Mouse (Mus musculus) retina, postnatal 1 day (tissue): Measurements from ENCODE around the gene Mcur1.

Experiments used
- DNase-seq: peaks from one replicate; pipeline ENCODE4 v3.0.0-alpha.2; 2012

Mcur1 gene

DNA sequence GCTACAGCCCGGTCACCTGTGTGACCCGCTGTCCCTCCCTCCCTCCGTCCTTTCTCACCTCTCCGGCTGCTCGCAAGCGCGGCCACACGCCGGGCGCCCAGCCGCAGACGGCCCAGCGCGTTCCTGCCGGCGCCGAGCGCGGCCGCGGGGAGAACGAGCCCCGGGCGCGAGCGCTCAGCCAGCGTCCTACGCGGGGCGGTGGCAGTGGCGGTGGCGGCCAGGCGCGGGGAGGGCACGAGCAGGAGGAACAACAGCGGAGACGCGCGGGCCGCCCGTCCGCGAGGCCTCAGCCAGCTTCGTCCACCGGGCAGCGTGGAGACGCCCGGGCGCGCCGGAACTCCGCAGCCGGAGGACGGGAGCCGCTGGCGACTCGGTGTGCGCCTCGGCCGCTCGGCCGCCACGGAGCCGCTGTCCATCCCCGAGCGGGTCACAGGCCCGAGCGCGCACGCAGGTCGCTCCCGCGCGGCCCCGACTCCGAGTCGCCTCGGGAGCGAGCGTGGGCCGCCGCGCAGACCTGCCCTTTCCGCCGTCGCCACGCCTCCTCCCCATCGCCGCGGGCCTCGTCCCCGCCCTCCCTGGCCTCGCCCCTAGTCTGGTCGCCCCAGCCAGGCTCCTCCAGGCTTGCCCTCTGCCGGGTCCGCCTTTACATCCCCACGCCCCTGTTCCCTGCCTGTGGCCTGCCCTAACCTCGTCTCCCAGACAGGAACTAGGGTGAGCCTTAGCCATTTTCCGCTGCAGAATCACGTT lies at the start of gene Mcur1:
Gene Mcur1, minus strand, starts transcription at position 481 of the 747 bp plus-strand sequence.
- DNase-seq, result peak; percentile 95

DNA sequence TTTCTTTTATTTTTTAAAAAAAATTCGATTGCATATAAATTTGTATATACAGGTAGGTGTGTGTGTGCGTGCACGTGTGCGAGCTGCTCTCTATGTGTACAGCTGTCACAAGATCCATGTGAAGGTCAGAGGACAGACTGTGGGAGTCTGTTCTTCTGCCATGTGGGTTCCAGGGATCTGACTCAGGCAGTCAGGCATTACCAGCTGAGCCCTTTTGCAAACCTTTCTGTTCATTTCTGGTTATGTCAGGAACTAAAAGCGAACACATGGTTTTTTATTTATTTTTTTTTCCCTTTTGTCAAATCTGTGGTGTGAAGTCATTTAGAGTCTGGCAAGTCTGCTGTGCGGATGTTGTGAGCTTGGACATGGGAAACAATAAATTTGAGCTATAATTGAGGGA lies 48.9 kb upstream of the Mcur1 start:
- no peak for DNase-seq

DNA sequence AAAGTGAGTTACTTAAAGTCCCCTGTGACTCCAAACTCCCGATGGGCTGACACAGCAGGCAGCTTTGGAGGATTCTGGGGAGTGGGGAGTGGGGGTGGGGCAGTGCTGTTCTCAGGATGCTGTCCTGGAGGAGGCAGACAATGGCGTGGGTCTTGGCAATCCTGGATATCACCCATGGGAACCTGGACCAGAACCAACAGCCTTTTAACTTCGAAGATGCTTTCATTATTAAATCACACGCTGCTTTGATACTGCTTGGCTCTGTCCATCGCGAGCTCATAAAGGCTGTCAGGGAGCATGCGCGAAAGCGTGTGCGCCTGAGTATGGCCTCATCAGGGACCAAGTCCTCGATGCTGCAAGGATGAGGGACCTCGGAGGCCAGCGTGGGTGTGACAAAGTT lies 43.1 kb upstream of the Mcur1 start:
- no peak for DNase-seq

DNA sequence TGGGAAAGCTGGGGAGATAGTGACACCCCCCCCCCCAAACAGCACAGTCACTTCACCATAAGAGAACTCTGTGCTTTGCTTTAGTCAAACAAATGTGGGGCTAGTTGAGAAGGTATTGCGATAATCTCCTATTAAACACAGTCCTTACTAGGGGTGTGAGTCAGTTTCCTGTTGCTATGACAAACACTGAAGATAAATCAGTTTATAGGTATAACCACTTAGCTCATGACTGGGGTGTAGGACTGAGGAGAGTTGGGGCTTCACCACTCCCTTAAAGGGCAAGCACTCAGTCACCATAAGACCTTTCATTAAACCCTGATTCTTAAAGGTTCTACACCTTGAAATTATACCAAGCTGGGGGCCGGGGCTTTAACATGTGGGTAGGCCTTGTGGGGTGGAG lies 42.4 kb upstream of the Mcur1 start:
- no peak for DNase-seq

DNA sequence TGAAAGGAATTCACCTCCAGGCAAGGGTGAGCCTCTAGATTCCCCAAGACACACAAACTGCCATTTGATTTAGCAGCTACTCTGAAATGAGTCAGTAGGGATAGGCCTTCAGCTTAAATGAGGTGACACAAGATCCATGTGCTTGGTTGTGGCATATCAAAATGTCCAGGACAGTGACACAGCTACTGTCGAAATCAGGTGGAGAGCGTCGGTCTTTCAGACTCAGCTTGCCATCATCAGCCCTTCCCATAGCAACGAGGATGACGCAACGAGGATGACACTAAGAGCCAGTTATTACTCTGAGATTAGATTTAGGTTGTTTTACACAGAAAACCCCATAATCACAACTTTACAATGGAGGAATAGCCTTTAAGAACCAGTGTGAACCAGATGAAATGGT lies 41.0 kb upstream of the Mcur1 start:
- no peak for DNase-seq

DNA sequence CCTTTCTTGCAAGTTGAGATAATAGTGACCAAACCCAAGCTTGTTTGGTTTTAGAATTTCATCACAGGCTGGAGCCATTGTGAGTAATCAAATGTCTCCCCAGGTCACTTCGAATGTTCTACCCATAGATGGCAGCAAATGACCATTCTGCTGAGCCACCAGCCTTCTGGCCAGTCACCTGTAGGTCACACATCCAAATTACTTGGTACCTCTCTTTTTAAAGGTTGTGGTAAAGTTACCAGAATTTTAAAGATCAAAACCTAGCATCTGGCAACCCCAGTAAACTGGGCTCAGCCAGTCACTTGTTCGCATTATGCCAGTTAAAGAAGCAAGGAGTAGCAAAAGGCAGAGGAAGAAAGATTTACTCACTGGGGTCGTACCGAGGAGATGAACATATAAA lies 35.9 kb upstream of the Mcur1 start:
- peak; percentile 76 for DNase-seq

DNA sequence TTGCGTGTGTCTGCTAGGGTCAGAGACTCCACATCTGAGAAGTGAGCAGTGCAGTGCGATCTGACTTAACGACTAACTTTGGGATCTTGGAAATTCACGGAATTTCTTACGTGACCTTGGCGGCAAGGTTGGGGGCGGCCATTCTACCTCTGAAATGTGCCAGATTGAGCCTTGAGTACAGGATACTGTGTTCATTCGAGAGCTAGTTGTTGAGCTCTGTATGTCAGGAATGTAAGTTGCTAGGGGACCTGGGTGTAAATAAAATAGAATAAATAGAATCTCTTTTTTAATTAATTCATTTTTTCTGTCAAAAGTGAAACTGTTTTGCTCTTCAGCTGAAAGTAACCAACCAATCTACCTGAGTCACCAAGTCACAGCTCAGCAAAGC lies 32.7 kb upstream of the Mcur1 start:
- DNase-seq, result no peak

DNA sequence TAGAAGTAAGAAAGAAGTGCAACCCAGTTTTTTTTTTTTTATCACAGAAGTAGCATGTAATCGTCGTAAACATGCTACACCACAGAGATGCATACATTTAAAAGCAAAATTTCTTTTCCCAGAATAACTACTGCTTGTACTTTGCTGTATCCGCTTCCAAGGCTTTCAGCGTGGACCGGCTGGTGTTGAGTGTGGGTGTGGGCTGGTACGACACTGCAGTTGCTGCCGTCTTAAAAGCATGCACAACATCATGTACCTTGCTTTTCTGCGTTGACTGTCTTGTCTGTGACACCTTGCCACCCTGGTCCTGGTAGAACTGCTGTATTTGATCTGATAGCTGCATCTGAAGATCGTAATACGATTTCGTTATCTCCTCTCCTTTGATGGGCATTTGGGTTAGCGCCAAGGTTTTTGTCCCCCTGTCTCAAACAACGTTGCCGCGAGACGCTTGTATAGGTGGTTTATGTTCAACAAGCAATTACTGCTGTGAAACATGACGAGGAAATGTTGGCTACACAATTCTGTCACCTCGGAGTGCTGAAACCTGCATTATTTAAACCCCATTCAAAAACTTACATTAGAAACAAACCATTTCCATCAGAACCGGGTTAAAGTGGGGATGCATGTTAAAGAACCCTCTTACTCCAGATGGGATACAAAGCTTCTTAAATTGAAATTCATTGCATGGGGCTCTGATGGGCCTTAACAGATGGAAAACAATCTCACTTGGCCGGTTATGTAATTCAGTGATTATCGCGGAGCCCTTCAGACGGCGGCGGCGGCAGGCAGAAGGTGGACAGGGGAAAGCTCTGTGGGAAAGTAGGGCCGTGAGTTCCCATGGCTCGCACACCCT lies 32.1 kb upstream of the Mcur1 start:
- DNase-seq, result peak; percentile 51

DNA sequence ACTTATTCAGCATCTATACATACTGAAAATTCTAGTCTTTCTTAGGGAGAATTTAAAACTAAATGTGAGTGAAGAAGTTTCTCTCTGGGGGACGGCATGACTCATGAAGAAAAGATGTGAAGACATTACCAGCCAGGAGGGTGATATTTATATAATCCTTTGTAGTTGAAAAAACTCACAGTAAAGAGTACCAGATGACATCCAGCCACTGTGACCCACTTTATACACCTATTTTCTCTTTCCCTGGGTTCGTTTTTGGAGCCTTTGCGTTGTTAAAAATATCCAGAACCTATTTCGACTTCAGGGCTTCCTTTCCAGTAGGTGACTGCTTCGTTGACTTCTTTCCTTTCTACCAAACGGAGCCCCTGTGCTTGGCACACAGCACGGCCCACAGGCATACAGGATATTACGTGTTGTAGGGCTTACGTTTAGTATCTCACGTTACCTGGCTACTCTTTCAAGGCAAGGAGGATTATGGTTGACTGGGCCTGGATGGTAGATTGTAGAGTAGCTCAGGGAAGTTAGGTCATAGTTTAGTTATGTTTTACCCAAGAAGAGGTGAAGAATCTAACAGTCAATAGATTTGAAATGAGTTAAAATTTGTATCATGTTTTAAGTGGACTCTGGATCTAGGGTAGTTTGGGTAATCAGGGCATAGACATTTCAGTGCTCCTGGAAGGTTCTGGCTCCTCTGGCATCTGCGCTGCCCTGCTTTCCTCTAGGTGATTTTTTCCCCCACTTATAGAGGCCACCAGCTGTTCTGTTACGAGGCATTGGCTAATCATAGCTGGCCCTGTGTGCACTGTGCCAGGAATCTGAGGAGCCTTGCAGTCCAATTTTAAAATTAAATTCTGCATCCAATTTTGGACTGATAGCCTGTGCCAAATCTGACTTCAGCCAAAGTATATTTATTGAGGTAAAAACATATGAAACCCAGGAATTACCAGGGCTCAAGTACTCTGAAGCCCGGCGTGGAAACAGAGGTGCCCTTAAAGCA lies 28.2 kb upstream of the Mcur1 start:
- DNase-seq, result no peak

DNA sequence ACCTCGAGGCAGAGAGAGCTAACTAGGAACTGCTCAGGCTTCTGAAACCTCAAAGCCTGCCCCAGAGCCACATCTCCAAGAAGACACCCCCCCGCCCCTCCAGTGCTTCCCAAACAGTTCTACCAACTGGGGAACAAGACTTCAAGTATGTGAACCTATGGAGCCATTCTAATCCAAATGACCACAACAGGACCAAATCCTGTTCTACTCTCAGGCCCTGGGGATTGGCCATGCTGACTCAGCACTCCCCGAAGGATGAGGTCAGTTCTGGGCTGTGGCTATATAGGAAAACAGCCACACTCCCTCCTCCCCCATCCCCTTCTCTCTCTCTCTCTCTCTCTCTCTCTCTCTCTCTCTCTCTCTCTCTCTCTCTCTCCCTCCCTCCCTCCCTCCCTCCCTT lies 27.0 kb upstream of the Mcur1 start:
- no peak for DNase-seq

DNA sequence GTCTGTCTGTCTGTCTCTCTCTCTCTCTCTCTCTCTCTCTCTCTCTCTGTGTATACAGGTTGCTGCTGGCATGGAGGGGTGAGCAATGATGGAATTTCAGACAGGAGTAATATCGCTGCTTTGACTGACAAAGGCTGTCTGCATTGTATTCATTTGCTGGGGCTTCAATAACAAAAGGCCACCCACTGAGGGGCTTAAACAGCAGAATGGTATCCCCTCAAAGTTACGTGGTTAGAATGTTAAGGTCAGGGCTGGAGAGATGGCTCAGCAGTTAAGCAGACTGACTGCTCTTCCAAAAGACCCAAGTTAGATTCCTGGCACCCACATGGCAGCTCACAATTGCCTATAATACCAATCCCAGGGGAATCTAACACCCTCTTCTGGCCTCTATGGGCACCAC lies 25.3 kb upstream of the Mcur1 start:
- no peak for DNase-seq

DNA sequence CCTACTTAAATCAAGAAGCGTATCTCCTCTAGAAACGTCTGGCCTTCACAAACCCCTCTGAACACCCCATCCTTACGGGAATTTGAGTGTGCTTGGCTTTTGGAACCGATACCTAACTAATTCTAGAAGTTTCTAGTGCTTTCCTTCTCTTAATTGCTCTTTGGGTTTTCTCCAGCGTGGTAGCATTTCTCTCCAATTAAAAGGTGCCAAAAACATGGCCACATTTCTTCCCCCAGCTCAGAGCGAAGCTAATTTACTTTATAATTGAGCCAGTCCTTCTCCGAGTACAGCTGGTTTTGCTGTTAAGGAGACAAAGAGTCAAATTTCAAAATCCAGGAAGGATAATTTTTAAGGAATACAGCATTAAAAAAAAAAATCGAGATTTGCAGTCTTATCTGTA lies 23.5 kb upstream of the Mcur1 start:
- peak; percentile 36 for DNase-seq

DNA sequence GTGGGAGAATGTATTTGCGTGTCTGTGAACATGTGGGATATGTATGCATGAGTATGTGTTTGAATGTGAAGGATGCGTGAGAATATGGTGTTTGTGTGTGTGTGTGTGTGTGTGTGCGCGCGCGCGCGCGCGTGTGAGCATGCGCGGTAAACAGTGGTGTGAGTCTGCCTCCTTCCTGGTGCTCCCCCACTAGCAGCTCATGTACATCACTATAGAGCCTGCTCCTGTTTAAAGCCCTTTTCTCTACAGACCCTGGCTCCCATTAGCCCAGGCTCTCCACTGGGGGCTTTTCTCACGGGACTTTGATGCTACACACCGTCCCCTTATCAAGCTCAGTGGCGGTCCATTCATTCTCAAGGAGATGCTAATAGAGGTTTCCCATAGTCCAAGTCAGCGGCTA lies 23.0 kb upstream of the Mcur1 start:
- DNase-seq, result peak; percentile 29

DNA sequence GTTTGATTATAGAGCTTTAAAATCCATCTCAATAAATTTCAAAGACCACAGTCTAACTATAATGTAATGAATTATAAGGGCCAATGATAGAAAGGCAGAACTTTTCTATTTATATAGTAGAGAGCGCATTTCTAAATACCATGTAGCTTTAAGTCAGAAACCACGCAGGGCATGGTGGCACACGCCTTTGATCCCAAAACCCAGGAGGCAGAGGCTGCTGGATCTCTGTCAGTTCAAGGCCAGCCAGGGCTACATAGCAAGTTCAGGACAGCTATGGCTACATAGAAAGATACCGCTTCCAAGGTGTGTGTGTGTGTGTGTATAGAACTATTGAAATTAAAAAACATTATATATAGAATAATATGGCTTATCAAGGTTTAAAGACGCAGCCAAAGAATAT lies 20.7 kb upstream of the Mcur1 start:
- DNase-seq, result no peak

DNA sequence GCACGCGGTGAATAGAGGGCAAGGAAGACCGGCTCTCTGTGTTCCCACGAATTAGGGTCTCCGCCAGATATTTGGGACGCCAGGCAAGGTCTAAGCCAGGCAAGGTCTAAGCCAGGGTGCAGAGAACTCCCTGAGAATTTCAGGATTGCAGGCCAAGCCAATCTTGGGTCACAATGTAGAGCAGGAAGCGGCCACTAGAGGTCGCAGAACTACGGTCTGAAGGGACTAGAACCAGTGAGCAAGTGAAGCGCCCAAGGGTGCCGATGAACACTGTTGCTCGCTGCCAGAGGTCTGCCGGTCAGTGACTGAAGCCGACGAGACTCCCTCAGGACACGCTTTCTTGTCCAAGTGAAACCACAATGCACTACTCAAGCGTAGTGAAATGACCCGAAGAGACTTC lies 19.7 kb upstream of the Mcur1 start:
- peak; percentile 77 for DNase-seq

DNA sequence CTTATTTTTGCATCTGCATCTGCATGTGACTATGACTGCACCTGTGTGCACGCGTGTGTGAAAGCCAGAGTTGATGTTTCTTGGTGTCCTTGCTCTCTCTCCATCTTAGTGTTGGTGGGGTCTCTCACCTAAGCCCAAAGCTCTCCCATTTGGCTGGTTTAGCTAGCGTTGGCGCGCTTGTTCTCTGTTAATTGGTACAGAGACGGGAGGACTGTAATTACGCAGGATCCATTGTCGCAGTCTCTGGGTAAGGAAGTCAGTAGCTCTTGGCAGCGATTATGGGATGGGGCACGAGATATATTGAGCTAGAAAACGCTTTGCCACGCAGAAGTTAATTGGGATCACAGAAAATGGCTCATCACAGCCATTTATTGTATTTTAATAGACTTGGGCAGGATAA lies 17.8 kb upstream of the Mcur1 start:
- DNase-seq, result no peak

DNA sequence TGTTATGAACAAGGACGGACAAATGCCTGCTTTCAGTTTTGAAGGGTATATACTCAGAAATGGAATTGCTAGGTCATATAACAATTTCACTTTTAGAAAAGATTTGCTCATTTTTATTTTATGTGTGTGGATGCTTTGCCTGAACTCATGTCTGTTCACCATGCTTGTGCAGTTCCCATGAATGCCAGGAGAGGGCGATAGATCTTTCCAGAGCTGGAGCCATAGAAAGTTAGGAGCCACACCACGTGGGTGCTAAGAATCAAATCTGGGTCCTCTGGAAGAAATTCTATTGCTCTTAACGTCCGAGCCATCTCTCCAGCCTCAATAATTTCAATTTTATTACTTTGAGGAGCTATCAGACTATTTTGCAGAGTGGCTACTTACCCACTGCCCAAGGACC lies 17.3 kb upstream of the Mcur1 start:
- DNase-seq, result peak; percentile 27

DNA sequence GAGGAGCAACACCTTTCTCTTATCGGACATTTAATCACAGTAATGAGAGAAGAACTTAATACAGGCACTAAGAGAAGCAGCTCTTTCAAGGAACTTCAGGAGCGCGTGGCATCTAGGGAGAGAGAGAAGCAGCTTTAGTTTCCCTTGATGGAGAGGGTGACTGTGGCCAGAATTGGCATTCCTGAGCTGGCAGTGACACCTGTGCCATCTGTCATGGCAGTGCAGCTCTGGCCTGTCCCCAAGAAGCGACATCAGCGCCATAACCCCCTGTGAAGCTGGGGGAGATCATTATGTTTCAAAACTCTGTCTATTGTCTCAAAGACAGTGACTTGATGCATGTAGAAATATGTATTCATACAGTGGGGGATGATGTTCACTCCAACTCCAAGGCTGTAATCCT lies 15.4 kb upstream of the Mcur1 start:
- DNase-seq, result no peak

DNA sequence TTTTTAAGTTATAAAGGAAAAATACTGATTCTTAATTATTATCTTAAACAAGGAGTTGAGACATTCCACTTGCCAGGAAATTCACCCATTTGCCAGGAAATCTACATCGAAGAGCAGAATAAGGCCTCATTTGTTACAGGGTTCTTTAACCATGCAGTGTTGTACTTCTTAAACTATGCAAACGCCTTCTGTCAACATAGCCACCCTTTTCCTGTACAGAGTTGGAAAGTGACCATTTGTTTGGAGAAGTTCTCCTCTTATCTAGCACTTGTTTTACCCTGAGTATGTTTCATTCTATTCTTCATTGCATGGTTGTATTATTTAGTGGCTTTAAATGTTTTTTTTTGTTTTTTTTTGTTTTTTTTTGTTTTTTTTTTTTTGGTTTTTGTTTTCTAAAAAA lies 14.0 kb upstream of the Mcur1 start:
- no peak for DNase-seq

DNA sequence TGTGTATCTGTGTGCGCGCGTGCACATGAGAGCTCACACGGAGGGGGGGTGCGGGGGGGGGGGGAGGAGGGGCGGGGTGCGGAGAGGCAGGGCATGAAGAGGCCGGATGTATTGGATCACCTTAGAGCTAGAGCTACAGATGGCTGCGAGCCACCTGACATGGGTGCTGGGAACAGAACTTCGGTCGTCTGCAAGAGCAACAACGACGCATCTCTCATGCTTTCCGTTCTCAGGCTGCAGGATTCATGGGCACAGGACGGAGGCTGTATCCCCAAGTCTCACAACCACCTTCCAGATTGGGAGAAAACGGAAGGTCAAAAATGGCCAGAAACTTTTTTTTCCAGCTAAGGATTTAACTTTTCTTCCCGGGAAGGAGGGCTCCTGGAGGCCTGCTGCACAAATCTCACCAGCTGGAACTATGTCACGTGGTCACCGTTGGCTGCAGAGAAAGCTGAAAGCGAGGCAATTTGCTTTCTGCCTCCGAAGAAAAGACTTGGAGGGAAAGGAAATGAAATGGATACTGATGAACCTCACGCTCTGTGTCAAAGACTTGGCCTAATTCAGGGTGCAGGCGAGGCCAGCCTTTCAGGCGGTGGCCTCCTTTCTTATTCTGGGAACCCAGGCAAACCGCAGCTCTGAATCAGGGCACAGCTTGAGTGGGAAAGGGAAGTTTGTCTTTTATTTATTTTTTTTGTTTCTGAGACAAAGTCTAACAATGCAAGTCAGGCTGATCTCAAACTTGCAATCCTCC lies 7.3 kb upstream of the Mcur1 start:
- DNase-seq, result peak; percentile 50

DNA sequence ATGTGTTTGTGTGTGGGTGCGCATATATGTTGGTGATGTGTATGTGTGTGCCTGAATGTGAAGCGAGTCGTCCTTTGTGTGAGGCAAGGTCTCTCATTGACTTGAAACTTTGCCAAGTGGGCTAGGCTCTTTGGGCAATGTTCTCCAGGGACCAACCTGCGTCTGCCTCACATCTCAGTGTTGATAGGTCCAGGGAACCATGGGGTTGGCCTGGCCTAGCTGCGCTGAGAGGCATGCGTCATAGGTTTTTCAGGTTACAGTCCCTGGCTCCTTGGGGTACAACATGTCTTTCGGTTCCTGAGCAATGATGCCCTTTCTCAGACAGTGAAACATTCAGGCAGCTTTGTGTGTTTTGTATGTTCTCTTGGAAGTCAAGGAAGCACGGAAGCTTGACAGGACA lies 6.2 kb upstream of the Mcur1 start:
- no peak for DNase-seq

DNA sequence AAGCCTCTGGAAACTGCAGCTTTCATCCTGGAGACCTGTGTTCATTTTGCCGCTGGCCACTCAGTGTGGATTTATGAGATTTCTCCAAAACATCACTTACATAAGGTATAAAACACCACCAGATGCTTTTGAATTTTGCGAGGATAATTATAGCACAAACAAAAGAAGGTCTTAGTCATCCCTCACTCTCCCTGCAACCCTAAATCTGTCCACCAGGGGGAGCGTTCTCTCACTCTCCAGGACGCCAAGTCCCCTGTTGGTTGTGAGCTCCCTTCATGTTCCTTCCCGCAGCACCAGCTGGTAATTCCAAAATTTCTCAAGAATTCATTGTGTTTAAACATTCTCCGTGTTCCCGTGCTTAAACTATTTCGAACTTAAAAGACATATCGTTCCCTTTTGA lies 5.4 kb upstream of the Mcur1 start:
- DNase-seq, result peak; percentile 89

DNA sequence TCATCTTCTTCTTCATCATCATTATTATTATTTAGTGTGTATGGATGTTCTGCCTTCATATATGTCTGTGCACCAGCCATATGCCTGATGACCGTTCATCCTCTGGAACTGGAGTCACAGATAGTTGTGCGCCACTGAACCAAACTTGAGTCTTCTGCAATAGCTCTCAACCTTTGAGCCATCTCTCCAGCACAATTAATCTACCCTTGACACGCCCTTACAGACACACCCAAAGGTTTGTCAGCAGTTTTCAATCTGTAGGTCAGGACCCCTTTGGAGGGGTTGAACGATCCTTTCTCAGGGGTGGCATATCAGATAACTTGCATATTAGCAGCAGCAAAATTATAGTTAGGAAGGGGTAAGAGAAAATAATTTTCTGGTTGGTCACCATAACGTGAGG lies 4.7 kb upstream of the Mcur1 start:
- DNase-seq, result no peak
